Mouse (Mus musculus) lung, postnatal 0 days (tissue): ENCODE measurements at regions not wholly inside any gene's neighbourhood (a gene's known extent, or its start where the extent isn't known, plus 50 kb on each side); places are given as distances from the start of the nearest gene placed in this dataset.

ENCODE experiments used
- CTCF ChIP-seq: IDR thresholded peaks from 2 replicates; pipeline ENCODE4 v1.5.1; 2016; ENCODE audit warnings: antibody characterized with exemption, mild to moderate bottlenecking
- EP300 ChIP-seq: IDR thresholded peaks from 2 replicates; pipeline ENCODE4 v1.6.1; 2016; ENCODE audit warnings: antibody characterized with exemption, mild to moderate bottlenecking, control low read depth

DNA sequence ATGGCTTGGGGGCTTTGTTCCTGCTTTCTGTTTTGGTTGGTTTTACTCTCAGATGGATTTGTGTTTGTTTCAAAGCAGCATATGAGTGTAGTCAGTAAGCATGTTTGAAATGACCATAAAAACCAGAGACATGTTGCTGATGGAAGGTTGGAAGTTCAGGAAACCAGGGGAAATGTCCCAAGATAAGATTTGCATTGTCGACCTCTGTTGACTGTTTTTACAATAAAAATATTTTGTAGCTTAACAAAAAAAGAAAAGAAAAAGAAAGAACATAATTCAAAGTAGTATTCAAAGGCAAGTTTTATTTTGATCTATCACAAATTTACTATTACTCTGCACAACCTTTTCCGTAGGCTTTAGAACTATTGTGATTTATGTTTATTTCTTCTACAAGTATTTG is 137.8 kb upstream of the Fbxl17 start:
- no peak for TF ChIP-seq EP300
- TF ChIP-seq CTCF: no peak
